Mouse (Mus musculus) heart, embryonic 16.5 days (tissue): ENCODE results near the gene Zfp688. TPM values are rescaled to one million over a fixed set of nuclear protein-coding genes. Genes with fewer than 3 reads are reported as not detected.
"Not testable (repeated sequence)": the region's sequence is repeated elsewhere in the genome, so short reads cannot be mapped to it uniquely, and the experiment has no call there.

Source experiments
- ATAC-seq: fragments of 200-750 bp; cut with Nextera tagmentation; replicated peaks from 2 replicates; pipeline ENCODE4 v1.8.0; 2017; ENCODE audit warnings: moderate number of reproducible peaks; ENCODE audit not compliant: insufficient read depth, low FRiP score; ENCODE audit errors: extremely low read depth
- H3K27ac ChIP-seq: fragments of 300-500 bp; sonication (generic); 2 replicates; pipeline ENCODE4 v1.5.1; 2014; ENCODE audit warnings: mild to moderate bottlenecking, low read length, control low read depth, moderate library complexity
- H3K27me3 ChIP-seq: fragments of 300-500 bp; sonication (generic); 2 replicates; pipeline ENCODE4 v1.6.1; 2014; ENCODE audit warnings: low read length, mixed read lengths; ENCODE audit not compliant: control insufficient read depth, insufficient read depth
- H3K36me3 ChIP-seq: fragments of 300-500 bp; sonication (generic); 2 replicates; pipeline ENCODE4 v1.6.1; 2014; ENCODE audit not compliant: control insufficient read depth, insufficient read depth
- H3K4me1 ChIP-seq: fragments of 300-500 bp; sonication (generic); 2 replicates; pipeline ENCODE4 v1.6.1; 2014; ENCODE audit warnings: low read length, mixed read lengths; ENCODE audit not compliant: control insufficient read depth, insufficient read depth
- H3K4me2 ChIP-seq: fragments of 300-500 bp; sonication (generic); 2 replicates; pipeline ENCODE4 v1.6.1; 2014; ENCODE audit warnings: low read depth, mild to moderate bottlenecking, control low read depth, low read length
- H3K4me3 ChIP-seq: fragments of 300-500 bp; sonication (generic); 2 replicates; pipeline ENCODE4 v1.5.1; 2014; ENCODE audit warnings: mild to moderate bottlenecking, control low read depth, low read length
- H3K9ac ChIP-seq: fragments of 300-500 bp; sonication (generic); 2 replicates; pipeline ENCODE4 v1.6.1; 2014; ENCODE audit warnings: low read length, control low read depth
- H3K9me3 ChIP-seq: fragments of 300-500 bp; sonication (generic); replicated peaks from 2 replicates; pipeline ENCODE4 v1.6.1; 2016; ENCODE audit warnings: low read length; ENCODE audit not compliant: control insufficient read depth
- WGBS: fragments of 180-500 bp; shearing (Covaris S2); extraction: QIAGEN DNeasy Blood & Tissue Kit; methylation state at CpG from one replicate; pipeline ENCODE4 v1.1.7; 2014; 5-methylcytosine and 5-hydroxymethylcytosine counted together
- polyA plus RNA-seq: library from polyadenylated mRNA; unstranded; fragments of >200 nt; fragmentation: Nextera tagmentation; extraction: Ambion mirVana; gene quantifications from 2 replicates; pipeline ENCODE4 v1.2.1, GENCODE M21; 2015

Gene Zfp688
- polyA plus RNA-seq, 1 experiment from 2014 or later: 14.8 TPM

- not testable (repeated sequence) for H3K4me2 ChIP-seq, ATAC-seq, H3K27me3 ChIP-seq
These were observed 36.7 kb upstream of the Zfp688 start for GRCm38 (mm10) chr7:127458371-127459122.

GRCm38 (mm10) chr7:127454905-127455304, 33.0 kb upstream of the Zfp688 start:
- no peaks in the 10 kb centered on the region for H3K27me3 ChIP-seq
- H3K9me3 ChIP-seq: no peaks in the 10 kb centered on the region
- WGBS: 86% methylated on average over 7 of the region's 7 CpGs
- H3K36me3 ChIP-seq: peaks cover 36% of the 10 kb centered on the region
- H3K4me2 ChIP-seq: no peak overlapping the region
- ATAC-seq: no peak
- no peak overlapping the region for H3K4me3 ChIP-seq
- H3K27ac ChIP-seq: no peak overlapping the region
- peaks cover 7% of the 10 kb centered on the region for H3K4me1 ChIP-seq
- H3K9ac ChIP-seq: no peak overlapping the region

More at GRCm38 (mm10) chr7:127458371-127459122, 36.7 kb upstream of the Zfp688 start:
- not testable (repeated sequence) for H3K9ac ChIP-seq, H3K4me3 ChIP-seq, H3K27ac ChIP-seq, H3K9me3 ChIP-seq, H3K4me1 ChIP-seq
- WGBS: 88% methylated on average over 3 of the region's 3 CpGs
- H3K36me3 ChIP-seq: peaks cover 27% of the 10 kb centered on the region

- Histone ChIP-seq H3K9ac (no peak overlapping the region), H3K36me3 (peaks cover 28% of the 10 kb centered on the region), H3K4me2 (no peak overlapping the region), H3K4me3 (no peak overlapping the region), H3K27me3 (no peaks in the 10 kb centered on the region), H3K27ac (no peak overlapping the region), H3K9me3 (no peaks in the 10 kb centered on the region), H3K4me1 (peaks cover 16% of the 10 kb centered on the region)
- ATAC-seq: no peak
- 92% methylated on average over 2 of the region's 2 CpGs for WGBS
These were observed 31.2 kb upstream of the Zfp688 start for GRCm38 (mm10) chr7:127453056-127453455.

- Histone ChIP-seq H3K4me3 (peak overlapping the region; percentile 96), H3K4me2 (peak overlapping the region; percentile 93), H3K36me3 (peaks cover 25% of the 10 kb centered on the region), H3K9me3 (no peaks in the 10 kb centered on the region), H3K4me1 (peaks cover 18% of the 10 kb centered on the region), H3K27me3 (no peaks in the 10 kb centered on the region), H3K27ac (no peak overlapping the region), H3K9ac (peak overlapping the region; percentile 67)
- no peak for ATAC-seq
- WGBS: 80% methylated on average over 7 of the region's 7 CpGs
These were observed 28.1 kb upstream of the Zfp688 start for GRCm38 (mm10) chr7:127449966-127450365.

GRCm38 (mm10) chr7:127448521-127449300, 26.8 kb upstream of the Zfp688 start, which contains the start of gene Zfp689:
Gene Zfp689, minus strand, starts transcription at chr7:127449158.
- under 1% methylated on average over 54 of the region's 54 CpGs for WGBS

GRCm38 (mm10) chr7:127443976-127444375, 22.1 kb upstream of the Zfp688 start:
- Histone ChIP-seq H3K4me2 (no peak overlapping the region), H3K36me3 (peaks cover 28% of the 10 kb centered on the region)

More at GRCm38 (mm10) chr7:127448521-127449300, 26.8 kb upstream of the Zfp688 start, which contains the start of gene Zfp689:
- H3K36me3 ChIP-seq: peaks cover 30% of the 10 kb centered on the region
- no peaks in the 10 kb centered on the region for H3K27me3 ChIP-seq
- H3K9ac ChIP-seq: peak within 1 kb of the TSS; percentile 97
- peaks cover 18% of the 10 kb centered on the region for H3K4me1 ChIP-seq
- peak within 1 kb of the TSS; percentile 96 for H3K4me3 ChIP-seq
- peak within 1 kb of the TSS; percentile 93 for H3K4me2 ChIP-seq
- ATAC-seq: peak; percentile 90
- H3K27ac ChIP-seq: peak within 1 kb of the TSS; percentile 97
- no peaks in the 10 kb centered on the region for H3K9me3 ChIP-seq

GRCm38 (mm10) chr7:127437724-127438123, 15.9 kb upstream of the Zfp688 start:
- Histone ChIP-seq H3K9me3 (0 out of 2 replicates have a peak, but pooled peaks cover 8% of the 10 kb centered on the region), H3K9ac (no peak overlapping the region), H3K27me3 (no peaks in the 10 kb centered on the region), H3K27ac (no peak overlapping the region), H3K36me3 (peaks cover 4% of the 10 kb centered on the region; the same call in 1 of the 2 replicates), H3K4me2 (no peak overlapping the region), H3K4me1 (no peaks in the 10 kb centered on the region), H3K4me3 (no peak overlapping the region)
- ATAC-seq: no peak
- WGBS: 86% methylated on average over 3 of the region's 3 CpGs

More at GRCm38 (mm10) chr7:127443976-127444375, 22.1 kb upstream of the Zfp688 start:
- no peak overlapping the region for H3K9ac ChIP-seq
- no peaks in the 10 kb centered on the region for H3K9me3 ChIP-seq
- no peak overlapping the region for H3K27ac ChIP-seq
- H3K4me3 ChIP-seq: no peak overlapping the region
- ATAC-seq: no peak
- peaks cover 4% of the 10 kb centered on the region; the same call in 1 of the 2 replicates for H3K4me1 ChIP-seq
- 88% methylated on average over 20 of the region's 20 CpGs for WGBS
- no peaks in the 10 kb centered on the region for H3K27me3 ChIP-seq

- no peaks in the 10 kb centered on the region for H3K36me3 ChIP-seq
- no peaks in the 10 kb centered on the region for H3K4me1 ChIP-seq
- WGBS: 82% methylated on average over 4 of the region's 4 CpGs
- H3K27ac ChIP-seq: no peak overlapping the region
- no peak overlapping the region for H3K4me3 ChIP-seq
- 0 out of 2 replicates have a peak, but pooled peaks cover 8% of the 10 kb centered on the region for H3K9me3 ChIP-seq
- H3K4me2 ChIP-seq: no peak overlapping the region
- H3K9ac ChIP-seq: no peak overlapping the region
- ATAC-seq: no peak
- no peaks in the 10 kb centered on the region for H3K27me3 ChIP-seq
These were observed 13.3 kb upstream of the Zfp688 start for GRCm38 (mm10) chr7:127435206-127435605.
